Mouse (Mus musculus) E14TG2a.4 (cell line): ENCODE measurements around the gene Nudcd2.

Source experiments
- CTCF ChIP-seq: conservative IDR thresholded peaks from 2 replicates; pipeline ENCODE4 v1.5.1; 2014; ENCODE audit warnings: low read length
- POU5F1 ChIP-seq: IDR thresholded peaks from 2 replicates; pipeline ENCODE4 v1.6.1; 2014; ENCODE audit warnings: low read length, borderline replicate concordance

- TF ChIP-seq CTCF: no peak
- TF ChIP-seq POU5F1: no peak
Measured at GRCm38 (mm10) chr11:40692101-40692509, 41.4 kb upstream of the Nudcd2 start.
